Mouse (Mus musculus) adrenal gland, adult 2 months (tissue): Measurements from ENCODE around the gene Bmp6. TPM values are rescaled to one million over a fixed set of nuclear protein-coding genes. Genes with fewer than 3 reads are reported as not detected.
A peak's percentile ranks its signal among the peaks of the same experiment; 100 is the strongest.

Source experiments
- DNase-seq: peaks from one replicate; pipeline ENCODE4 v3.0.0; 2021
- long read RNA-seq: library from polyadenylated mRNA; stranded (forward); transcript quantifications from one replicate; pipeline ENCODE4 v2.0.0, GENCODE M21; 2021
- polyA plus RNA-seq: library from polyadenylated mRNA; depleted of rRNA; stranded (reverse); fragments of >200 nt; gene quantifications from 2 replicates; pipeline ENCODE4 v1.2.3, GENCODE M21; 2012; rRNA removed
- total RNA-seq, 2 experiments: library from RNA; stranded (reverse); gene quantifications; 2 replicates each; pipeline ENCODE4 v1.2.3; 2021

Gene Bmp6
- total RNA-seq (1 to 10 TPM; 7.0 to 8.2 TPM), polyA plus RNA-seq (13.0 and 14.0 TPM in 2 replicates)
- long read RNA-seq, transcript Bmp6-201 (7 exons, 3,593 nt) = major isoform, 5 of 9 reads
- long read RNA-seq, partial matches to known transcripts = 0 of 9 reads
- long read RNA-seq, other reads (novel, unspliced or antisense) = 4 of 9 reads

- peak; percentile 88 for DNase-seq
These were observed at the start of gene Bmp6 for GRCm38 (mm10) chr13:38344713-38345430. TSS of gene Bmp6 (plus strand) at chr13:38345107.

- no peak for DNase-seq
These were observed 48.7 kb upstream of the Bmp6 start for GRCm38 (mm10) chr13:38296166-38296565.

- DNase-seq = no peak
These were observed 48.3 kb upstream of the Bmp6 start for GRCm38 (mm10) chr13:38296601-38297000.

GRCm38 (mm10) chr13:38311125-38311524, 33.8 kb upstream of the Bmp6 start:
- DNase-seq = no peak

- no peak for DNase-seq
These were observed 32.4 kb upstream of the Bmp6 start for GRCm38 (mm10) chr13:38312357-38313040.

- DNase-seq = no peak
These were observed 30.3 kb upstream of the Bmp6 start for GRCm38 (mm10) chr13:38314590-38314989.

- no peak for DNase-seq
These were observed 26.5 kb upstream of the Bmp6 start for GRCm38 (mm10) chr13:38318418-38318817.

- peak; percentile 5 for DNase-seq
These were observed 24.6 kb upstream of the Bmp6 start for GRCm38 (mm10) chr13:38320354-38320753.

- DNase-seq = no peak
These were observed 20.5 kb upstream of the Bmp6 start for GRCm38 (mm10) chr13:38324452-38324851.

- DNase-seq = no peak
These were observed 17.5 kb upstream of the Bmp6 start for GRCm38 (mm10) chr13:38327377-38327776.

- no peak for DNase-seq
These were observed 11.4 kb upstream of the Bmp6 start for GRCm38 (mm10) chr13:38333496-38333895.

GRCm38 (mm10) chr13:38342598-38342997, 2.3 kb upstream of the Bmp6 start:
- DNase-seq = peak; percentile 60

- DNase-seq = no peak
These were observed 1.7 kb upstream of the Bmp6 start for GRCm38 (mm10) chr13:38343202-38343601.

GRCm38 (mm10) chr13:38345431-38345820, 519 bp downstream of the Bmp6 start:
- peak; percentile 24 for DNase-seq

- no peak for DNase-seq
These were observed 1.4 kb downstream of the Bmp6 start for GRCm38 (mm10) chr13:38346096-38346915.

- peak; percentile 41 for DNase-seq
These were observed 2.3 kb downstream of the Bmp6 start for GRCm38 (mm10) chr13:38347021-38347774.

- DNase-seq = no peak
These were observed 2.8 kb downstream of the Bmp6 start for GRCm38 (mm10) chr13:38347775-38348135.

- DNase-seq = no peak
These were observed 4.1 kb downstream of the Bmp6 start for GRCm38 (mm10) chr13:38349046-38349445.

GRCm38 (mm10) chr13:38349818-38350217, 4.9 kb downstream of the Bmp6 start:
- peak; percentile 21 for DNase-seq

GRCm38 (mm10) chr13:38351996-38352395, 7.1 kb downstream of the Bmp6 start:
- no peak for DNase-seq

GRCm38 (mm10) chr13:38352986-38353385, 8.1 kb downstream of the Bmp6 start:
- DNase-seq = no peak
